Mouse (Mus musculus): ENCODE results near the gene Fkbpl. TPM values are rescaled to one million over a fixed set of nuclear protein-coding genes. Genes with fewer than 3 reads are reported as not detected.

The Fkbpl gene
- total and polyA plus RNA-seq, 3 experiments = 5.5 to 8.2 (median 6.2) TPM

GRCm38 (mm10) chr17:34675205-34676092 lies 30.9 kb downstream of the Fkbpl start:
- no peak for DNase-seq (ENCODE audit: extremely low read depth)
- peaks cover 14% of the 10 kb centered on the region for H3K9me3 ChIP-seq (replicated peaks; ENCODE audit: low read length)
- dilution Hi-C loops (cut with MboI; ENCODE audit: extremely low pct_ligation_motif_present, extremely low pct_unique_long_range_greater_than_20kb, low sequenced_read_pairs) (no loop called here), in situ Hi-C loops (cut with MboI; ENCODE audit: low pct_ligation_motif_present, low pct_unique_long_range_greater_than_20kb, low sequenced_read_pairs) (no loop called here)
- H3K4me1 ChIP-seq (ENCODE audit: control insufficient read depth in 1 of 2, insufficient read depth in 2 of 2) = peaks cover 0 to 5% of the 10 kb centered on the region in 2 experiments; a peak in 1 of 4 replicates
- no peak overlapping the region for H3K4me2 ChIP-seq (ENCODE audit: insufficient read depth, low read depth, poor library complexity, severe bottlenecking)
- H3K4me3 ChIP-seq (replicated peaks in 1 of 3; ENCODE audit: low read depth in 2 of 3, low read length in 2 of 3, poor library complexity in 1 of 3) = no peak overlapping the region
- H3K9ac ChIP-seq (ENCODE audit: insufficient read depth, low read depth) = no peak overlapping the region
- H3K27me3 ChIP-seq (replicated peaks) = peaks cover 77% of the 10 kb centered on the region
- no peaks in the 10 kb centered on the region for H3K36me3 ChIP-seq (replicated peaks in 1 of 2; ENCODE audit: control insufficient read depth in 1 of 2, insufficient read depth in 1 of 2, low read length in 1 of 2)
- no peak overlapping the region for H3K27ac ChIP-seq (ENCODE audit: insufficient read depth, low read depth)
- TF ChIP-seq ELF1 (IDR thresholded peaks at IDR 0.05; ENCODE audit: low read depth, low read length) (no peak), MAX (IDR thresholded peaks at IDR 0.05; ENCODE audit: low read length) (no peak), MEF2A (IDR thresholded peaks at IDR 0.05; ENCODE audit: borderline replicate concordance, low read depth, low read length) (no peak), HCFC1 (IDR thresholded peaks at IDR 0.05; ENCODE audit: low read depth, low read length) (no peak), MYC (IDR thresholded peaks at IDR 0.05; ENCODE audit: low read depth, low read length) (no peak), GABPA (IDR thresholded peaks at IDR 0.05; ENCODE audit: insufficient replicate concordance, low read depth, low read length) (no peak), ETS1 (conservative IDR thresholded peaks at IDR 0.05; ENCODE audit: low read depth, low read length) (no peak), NELFE (IDR thresholded peaks at IDR 0.05; ENCODE audit: low read depth, low read length) (no peak), JUND (conservative IDR thresholded peaks at IDR 0.05; ENCODE audit: low read depth, low read length) (no peak), ZNF384 (IDR thresholded peaks at IDR 0.05; ENCODE audit: low read depth, low read length) (no peak), RCOR1 (conservative IDR thresholded peaks at IDR 0.05; ENCODE audit: low read depth, low read length) (no peak), JUN (IDR thresholded peaks at IDR 0.05; ENCODE audit: insufficient read depth, low read depth, low read length) (no peak), EP300 (IDR thresholded peaks at IDR 0.05; ENCODE audit: low read length) (no peak), UBTF (IDR thresholded peaks at IDR 0.05; ENCODE audit: low read depth, low read length) (no peak), PAX5 (IDR thresholded peaks at IDR 0.05; ENCODE audit: low read length) (no peak), CHD2 (IDR thresholded peaks at IDR 0.05; ENCODE audit: low read length) (no peak), RAD21 (IDR thresholded peaks at IDR 0.05; ENCODE audit: low read depth, low read length) (no peak)
- no peaks in the 10 kb centered on the region for H3K79me2 ChIP-seq (replicated peaks; ENCODE audit: control insufficient read depth, extremely low read depth, insufficient read depth, poor library complexity, severe bottlenecking)

- dilution Hi-C loops (cut with MboI; ENCODE audit: extremely low pct_ligation_motif_present, extremely low pct_unique_long_range_greater_than_20kb, low sequenced_read_pairs) = no loop called here
- Histone ChIP-seq H3K27me3 (replicated peaks) (peaks cover 82% of the 10 kb centered on the region), H3K9ac (ENCODE audit: insufficient read depth, low read depth) (no peak overlapping the region), H3K9me3 (replicated peaks; ENCODE audit: low read length) (peaks cover 14% of the 10 kb centered on the region), H3K4me3 (replicated peaks in 1 of 3; ENCODE audit: low read depth in 2 of 3, low read length in 2 of 3, poor library complexity in 1 of 3) (no peak overlapping the region), H3K79me2 (replicated peaks; ENCODE audit: control insufficient read depth, extremely low read depth, insufficient read depth, poor library complexity, severe bottlenecking) (no peaks in the 10 kb centered on the region), H3K4me1 (ENCODE audit: control insufficient read depth in 1 of 2, insufficient read depth in 2 of 2) (peaks cover 2 to 7% of the 10 kb centered on the region in 2 experiments; a peak in 3 of 4 replicates), H3K27ac (ENCODE audit: insufficient read depth, low read depth) (no peak overlapping the region), H3K36me3 (replicated peaks in 1 of 2; ENCODE audit: control insufficient read depth in 1 of 2, insufficient read depth in 1 of 2, low read length in 1 of 2) (no peaks in the 10 kb centered on the region), H3K4me2 (ENCODE audit: insufficient read depth, low read depth, poor library complexity, severe bottlenecking) (no peak overlapping the region)
- in situ Hi-C loops (cut with MboI; ENCODE audit: low pct_ligation_motif_present, low pct_unique_long_range_greater_than_20kb, low sequenced_read_pairs) = no loop called here
- DNase-seq (ENCODE audit: extremely low read depth) = no peak
- TF ChIP-seq ELF1 (IDR thresholded peaks at IDR 0.05; ENCODE audit: low read depth, low read length) = no peak
- no peak for TF ChIP-seq JUND (conservative IDR thresholded peaks at IDR 0.05; ENCODE audit: low read depth, low read length)
- TF ChIP-seq HCFC1 (IDR thresholded peaks at IDR 0.05; ENCODE audit: low read depth, low read length) = no peak
- no peak for TF ChIP-seq E2F4 (IDR thresholded peaks at IDR 0.05; ENCODE audit: insufficient replicate concordance, low read depth, low read length)
Measured at GRCm38 (mm10) chr17:34676093-34676460, 31.5 kb downstream of the Fkbpl start.

Data from CH12.LX (cell line).